Mouse (Mus musculus) bone marrow, adult 2 months (tissue): Measurements from ENCODE around the gene Rps12. TPM values are rescaled to one million over a fixed set of nuclear protein-coding genes. Genes with fewer than 3 reads are reported as not detected.
"Not testable (repeated sequence)": the region's sequence is repeated elsewhere in the genome, so short reads cannot be mapped to it uniquely, and the experiment has no call there.

Experiments used
- H3K27ac ChIP-seq: fragments of 200-500 bp; 2 replicates; pipeline ENCODE4 v1.5.1; 2012; ENCODE audit warnings: low read depth, mild to moderate bottlenecking, control low read depth, inconsistent platforms, low read length; ENCODE audit not compliant: control insufficient read depth, poor library complexity, insufficient read depth
- H3K4me1 ChIP-seq: fragments of 200-500 bp; 2 replicates; pipeline ENCODE4 v1.6.1; 2011; ENCODE audit warnings: low read length; ENCODE audit not compliant: control insufficient read depth, insufficient read depth
- H3K4me3 ChIP-seq: fragments of 200-500 bp; replicated peaks from 2 replicates; pipeline ENCODE3; 2011; ENCODE audit warnings: mild to moderate bottlenecking, low read depth, low read length, control low read depth; ENCODE audit not compliant: control insufficient read depth
- CTCF ChIP-seq: fragments of 200-500 bp; IDR thresholded peaks from 2 replicates; pipeline ENCODE4 v1.5.1; 2011; ENCODE audit warnings: low read length, control low read depth; ENCODE audit not compliant: control insufficient read depth, insufficient read depth
- POLR2A ChIP-seq: fragments of 200-500 bp; IDR thresholded peaks from 2 replicates; pipeline ENCODE4 v1.6.1; 2011; ENCODE audit warnings: low read depth, mild to moderate bottlenecking, control low read depth, low read length, borderline replicate concordance; ENCODE audit not compliant: control insufficient read depth
- WGBS: fragments of 180-500 bp; shearing (Covaris S2); methylation state at CpG from one replicate; pipeline ENCODE4 v1.1.7; 2018; 5-methylcytosine and 5-hydroxymethylcytosine counted together
- polyA plus RNA-seq: library from polyadenylated mRNA; stranded (reverse); fragments of >200 nt; gene quantifications from 2 replicates; pipeline ENCODE4 v1.2.4, GENCODE M21; 2011; ENCODE audit warnings: low replicate concordance; ENCODE audit not compliant: missing spikeins, insufficient read depth, insufficient read length

Rps12 gene
- polyA plus RNA-seq, 1 experiment = 508 TPM

GRCm38 (mm10) chr10:23795871-23796520 lies 8.9 kb upstream of the Rps12 start:
- no peak overlapping the region for H3K4me3 ChIP-seq
- H3K4me1 ChIP-seq = no peaks in the 10 kb centered on the region; the same call in 1 of the 2 replicates
- TF ChIP-seq CTCF = no peak
- H3K27ac ChIP-seq = no peak overlapping the region
- WGBS = 76% methylated on average over 9 of the region's 9 CpGs

DNA sequence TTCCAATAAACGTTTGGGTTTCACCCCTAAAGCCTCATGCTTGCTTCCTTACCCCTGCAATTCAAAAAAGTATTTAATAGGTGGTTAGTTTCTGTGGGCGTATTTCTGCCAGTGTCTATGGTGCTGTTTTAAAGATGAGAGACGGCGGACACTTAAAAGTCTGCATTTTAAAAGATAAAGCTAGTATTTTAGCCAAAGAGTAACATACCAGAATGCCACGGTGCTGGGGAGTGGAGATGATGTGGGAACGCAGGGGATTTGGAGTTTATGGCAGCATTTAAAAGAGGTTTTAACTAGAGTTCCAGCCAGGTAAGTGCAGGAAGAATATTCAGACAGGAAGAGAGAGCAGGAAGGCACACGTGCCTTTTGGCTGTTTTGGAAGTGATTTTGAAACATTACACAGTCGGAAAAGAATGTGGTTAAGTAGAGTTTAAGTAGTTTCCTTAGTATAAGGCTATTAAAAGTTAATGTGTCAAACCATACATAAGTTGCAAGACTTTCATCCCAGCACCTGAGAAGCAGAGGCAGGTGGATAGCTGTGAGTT lies 1.1 kb upstream of the Rps12 start:
- Histone ChIP-seq H3K27ac (no peak overlapping the region; the same call in 1 of the 2 replicates), H3K4me1 (no peaks in the 10 kb centered on the region; the same call in 1 of the 2 replicates), H3K4me3 (peak overlapping the region; percentile 72)
- no peak for TF ChIP-seq CTCF
- TF ChIP-seq POLR2A = no peak
- 2% methylated on average over 8 of the region's 8 CpGs for WGBS

DNA sequence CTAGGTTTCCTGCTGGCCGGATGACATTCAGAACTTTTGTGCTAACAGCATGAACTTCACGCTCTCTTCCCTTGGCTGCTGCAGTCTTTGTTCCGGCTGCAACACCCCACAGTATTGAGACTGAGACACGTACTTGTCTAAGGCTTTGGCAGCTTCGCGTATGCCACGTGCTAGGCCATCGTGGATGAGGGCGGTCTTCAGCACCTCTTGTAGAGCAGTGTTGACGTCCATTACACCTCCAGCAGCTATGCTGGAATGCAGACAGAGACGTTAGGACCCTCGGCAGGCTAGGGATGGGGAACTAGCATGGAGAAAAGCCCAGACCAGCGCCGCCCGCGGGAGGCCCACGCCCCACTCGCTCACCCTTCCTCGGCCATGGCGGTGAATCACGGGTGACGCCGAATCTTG lies 440 bp downstream of the Rps12 start:
- not testable (repeated sequence) for H3K4me1 ChIP-seq
- H3K4me3 ChIP-seq = peak overlapping the region; percentile 85
- under 1% methylated on average over 23 of the region's 23 CpGs for WGBS
- H3K27ac ChIP-seq = peak overlapping the region; percentile 27

DNA sequence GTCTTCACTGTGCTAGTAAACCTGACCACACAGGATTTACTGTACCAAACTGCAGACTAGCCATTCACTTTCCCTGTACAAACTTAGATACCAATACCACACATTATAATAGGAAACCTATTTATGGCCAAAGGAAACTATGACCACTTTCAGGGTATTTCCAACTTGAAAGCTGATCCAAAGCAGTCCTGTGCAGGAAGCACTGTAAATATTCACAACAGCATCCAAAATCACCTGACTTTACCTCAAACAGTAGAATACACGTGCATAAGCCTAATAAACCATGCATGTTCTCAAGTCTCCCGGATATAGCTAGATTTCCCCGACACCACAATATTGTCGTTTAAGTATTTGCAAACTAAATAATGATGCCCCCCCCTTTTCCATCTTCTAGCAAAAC lies 1.0 kb downstream of the Rps12 start:
- Histone ChIP-seq H3K27ac (no peak overlapping the region), H3K4me3 (peak overlapping the region; percentile 85), H3K4me1 (no peaks in the 10 kb centered on the region; the same call in 1 of the 2 replicates)
- TF ChIP-seq POLR2A (no peak), CTCF (no peak)
- 4% methylated on average over 4 of the region's 4 CpGs for WGBS

DNA sequence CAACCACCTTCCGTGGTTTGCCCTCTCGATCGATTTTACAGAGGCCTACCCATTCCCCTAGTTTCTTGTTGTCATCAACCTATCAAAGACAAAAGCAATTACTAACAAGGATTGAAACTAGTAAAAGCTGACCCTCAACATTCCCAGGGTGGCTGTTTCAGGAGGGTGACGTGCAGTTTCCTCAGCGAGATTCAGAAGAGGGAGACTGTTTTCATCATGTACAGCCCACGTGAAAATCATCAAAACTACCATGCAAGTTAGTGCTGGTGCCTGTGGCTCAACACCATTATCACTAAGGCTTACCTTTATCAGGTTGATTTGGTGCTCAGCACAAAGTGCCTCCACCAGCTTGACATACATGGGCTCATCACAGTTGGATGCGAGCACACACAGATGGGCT lies 1.5 kb downstream of the Rps12 start:
- not testable (repeated sequence) for H3K4me1 ChIP-seq, H3K27ac ChIP-seq
- 35% methylated on average over 7 of the region's 7 CpGs for WGBS
- H3K4me3 ChIP-seq = peak overlapping the region; percentile 29

GRCm38 (mm10) chr10:23784121-23784520 lies 3.0 kb downstream of the Rps12 start:
- 80% methylated on average over 2 of the region's 2 CpGs for WGBS
- TF ChIP-seq CTCF (no peak), POLR2A (no peak)
- Histone ChIP-seq H3K27ac (no peak overlapping the region), H3K4me3 (no peak overlapping the region), H3K4me1 (no peaks in the 10 kb centered on the region; the same call in 1 of the 2 replicates)

- TF ChIP-seq POLR2A (no peak), CTCF (no peak)
- Histone ChIP-seq H3K4me3 (no peak overlapping the region), H3K4me1 (no peaks in the 10 kb centered on the region; the same call in 1 of the 2 replicates), H3K27ac (no peak overlapping the region)
- 51% methylated on average over 2 of the region's 2 CpGs for WGBS
Observed at GRCm38 (mm10) chr10:23783493-23783884, 3.6 kb downstream of the Rps12 start.

GRCm38 (mm10) chr10:23782855-23783492 lies 4.1 kb downstream of the Rps12 start:
- H3K4me3 ChIP-seq = no peak overlapping the region
- H3K27ac ChIP-seq = no peak overlapping the region
- WGBS = 50% methylated on average over 2 of the region's 2 CpGs
- TF ChIP-seq CTCF (no peak), POLR2A (no peak)
- no peaks in the 10 kb centered on the region for H3K4me1 ChIP-seq
